In the genomic region with DNA sequence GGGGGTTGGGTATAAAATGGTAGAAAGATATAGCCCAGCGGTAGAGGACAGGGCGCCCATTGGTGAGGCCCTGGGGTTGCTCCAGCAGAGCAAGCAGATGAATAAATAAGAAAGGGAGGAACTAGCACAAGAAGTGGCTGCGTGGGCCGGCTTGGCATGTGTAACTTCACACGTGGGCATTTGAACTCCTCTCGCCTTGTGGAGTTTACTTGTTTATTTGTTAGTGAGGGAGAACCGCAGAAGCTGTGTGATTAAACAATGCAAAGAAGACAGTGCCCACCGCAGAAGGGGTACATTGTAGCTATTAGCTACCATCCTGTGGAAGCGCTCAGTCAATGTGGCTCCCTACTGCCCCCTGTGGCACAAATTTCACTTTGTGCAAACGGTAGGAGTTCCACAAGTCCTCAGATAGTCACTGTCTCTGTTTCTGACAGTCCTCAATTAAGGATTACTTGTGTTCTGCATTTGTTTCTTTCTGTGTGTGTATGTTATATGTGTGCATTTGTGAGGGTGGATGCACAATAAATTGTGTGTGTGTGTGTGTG, we compare ENCODE assay signal across 18 mouse cellular contexts. TPM values are rescaled to one million over a fixed set of nuclear protein-coding genes. Genes with fewer than 3 reads are reported as not detected.
DNase-seq lines count a peak whose midpoint lies in the region; ATAC-seq and TF ChIP-seq lines count a peak whose summit lies in the region.
"Had no signal": no experiment of that assay in that cellular context is flagged by ENCODE, and none has a peak within 500 bp of the region (broad histone marks: within the 10 kb centered on the region; RNA-seq: fewer than 3 reads in every experiment).

No protein-coding gene starts in this region.

- WGBS in liver, embryonic 12.5 days (ENCODE audit: insufficient replicate concordance) = 80% methylated on average over 10 of the region's 10 CpGs
- WGBS in liver, postnatal 0 days (ENCODE audit: insufficient replicate concordance) = 82% methylated on average over 10 of the region's 10 CpGs

- no peaks in the 10 kb centered on the region for H3K9me3 ChIP-seq in liver, embryonic 12.5 days (replicated peaks)
- no peaks in the 10 kb centered on the region for H3K9me3 ChIP-seq in E14TG2a.4 (ENCODE audit: low read length)
- no peaks in the 10 kb centered on the region for H3K9me3 ChIP-seq in ES-E14 (ENCODE audit: control insufficient read depth, insufficient read depth, low read depth, low read length)
- no peaks in the 10 kb centered on the region for H3K9me3 ChIP-seq in liver, postnatal 0 days (ENCODE audit: low read length)
- H3K9me3 ChIP-seq: heart, embryonic 15.5 days; hindbrain, embryonic 12.5 days; liver, embryonic 13.5 days; neural tube, embryonic 15.5 days had no signal

- H3K27me3 ChIP-seq in liver, embryonic 12.5 days (replicated peaks) = peaks cover 3% of the 10 kb centered on the region; the same call in 1 of the 2 replicates
- no peaks in the 10 kb centered on the region for H3K27me3 ChIP-seq in E14TG2a.4 (ENCODE audit: insufficient read depth, low read length)
- no peaks in the 10 kb centered on the region for H3K27me3 ChIP-seq in liver, postnatal 0 days (ENCODE audit: insufficient read depth, low read length)
- H3K27me3 ChIP-seq: heart, embryonic 15.5 days; hindbrain, embryonic 12.5 days; liver, embryonic 13.5 days; neural tube, embryonic 15.5 days had no signal

- no peak overlapping the region for H3K4me2 ChIP-seq in liver, embryonic 12.5 days
- H3K4me2 ChIP-seq in liver, postnatal 0 days (ENCODE audit: low read depth, low read length) = no peak overlapping the region
- H3K4me2 ChIP-seq: heart, embryonic 15.5 days; hindbrain, embryonic 12.5 days; liver, embryonic 13.5 days; neural tube, embryonic 15.5 days had no signal

- H3K4me3 ChIP-seq in liver, embryonic 12.5 days = no peak overlapping the region
- H3K4me3 ChIP-seq in E14TG2a.4 (replicated peaks; ENCODE audit: low read length) (no peak overlapping the region), ES-E14 (ENCODE audit: insufficient read depth in 1 of 2, low read depth in 1 of 2, low read length in 2 of 2, poor library complexity in 1 of 2, severe bottlenecking in 1 of 2) (no peak overlapping the region)
- H3K4me3 ChIP-seq in liver, postnatal 0 days (ENCODE audit: low read depth, low read length) = no peak overlapping the region
- H3K4me3 ChIP-seq: heart, embryonic 15.5 days; hindbrain, embryonic 12.5 days; liver, embryonic 13.5 days; neural tube, embryonic 15.5 days had no signal

- no peaks in the 10 kb centered on the region for H3K36me3 ChIP-seq in liver, embryonic 12.5 days
- no peaks in the 10 kb centered on the region for H3K36me3 ChIP-seq in E14TG2a.4 (ENCODE audit: insufficient read depth, low read length)
- H3K36me3 ChIP-seq in ES-E14 (ENCODE audit: control insufficient read depth, insufficient read depth, low read length, poor library complexity, severe bottlenecking) = no peaks in the 10 kb centered on the region
- H3K36me3 ChIP-seq in liver, postnatal 0 days (replicated peaks; ENCODE audit: insufficient read depth, low read length) = no peaks in the 10 kb centered on the region
- H3K36me3 ChIP-seq: heart, embryonic 15.5 days; hindbrain, embryonic 12.5 days; liver, embryonic 13.5 days; neural tube, embryonic 15.5 days had no signal

- in situ Hi-C loops in ES-E14 (cut with MboI; ENCODE audit: low sequenced_read_pairs in 2 of 2, unreplicated experiment in 2 of 2) = no loop called here

- no peak for TF ChIP-seq EP300 in liver, postnatal 0 days (IDR thresholded peaks at IDR 0.05; ENCODE audit: low read depth)

- H3K4me1 ChIP-seq in liver, embryonic 12.5 days = no peaks in the 10 kb centered on the region
- H3K4me1 ChIP-seq in E14TG2a.4 (replicated peaks; ENCODE audit: low read depth, low read length) = peaks cover 32% of the 10 kb centered on the region
- H3K4me1 ChIP-seq in ES-E14 (ENCODE audit: control insufficient read depth in 2 of 2, insufficient read depth in 2 of 2, low read length in 2 of 2, poor library complexity in 1 of 2) = peaks cover 0 to 7% of the 10 kb centered on the region in 2 experiments; a peak in 1 of 4 replicates
- no peaks in the 10 kb centered on the region for H3K4me1 ChIP-seq in liver, postnatal 0 days (ENCODE audit: insufficient read depth)
- H3K4me1 ChIP-seq: heart, embryonic 15.5 days; hindbrain, embryonic 12.5 days had no signal

- H3K27ac ChIP-seq in liver, embryonic 12.5 days = no peak overlapping the region
- no peak overlapping the region for H3K27ac ChIP-seq in ES-E14 (ENCODE audit: insufficient read depth, low read depth, low read length, poor library complexity, severe bottlenecking)
- H3K27ac ChIP-seq in liver, postnatal 0 days (ENCODE audit: low read depth) = no peak overlapping the region
- H3K27ac ChIP-seq: heart, embryonic 15.5 days; hindbrain, embryonic 12.5 days; liver, embryonic 13.5 days; macrophage; neural tube, embryonic 15.5 days had no signal

- H3K9ac ChIP-seq in liver, embryonic 12.5 days = no peak overlapping the region
- H3K9ac ChIP-seq in ES-E14 (ENCODE audit: insufficient read depth, low read depth, low read length, poor library complexity, severe bottlenecking) = no peak overlapping the region
- no peak overlapping the region for H3K9ac ChIP-seq in liver, postnatal 0 days (replicated peaks)
- H3K9ac ChIP-seq: heart, embryonic 15.5 days; hindbrain, embryonic 12.5 days; liver, embryonic 13.5 days; neural tube, embryonic 15.5 days had no signal

- peak; percentile 77 for TF ChIP-seq CTCF in E14TG2a.4 (conservative IDR thresholded peaks at IDR 0.05; ENCODE audit: low read length)
- peak; percentile 57 for TF ChIP-seq CTCF in liver, postnatal 0 days (IDR thresholded peaks at IDR 0.05; ENCODE audit: low read depth)

- ATAC-seq in liver, embryonic 12.5 days = no peak
- ATAC-seq in liver, postnatal 0 days = no peak
- ATAC-seq: activated CD4-positive, CD25-positive, alpha-beta regulatory T cell, adult 4 months; midbrain, embryonic 16.5 days had no signal

- DNase-seq in liver = peak; percentile 23
- DNase-seq in ES-E14 (ENCODE audit: low read depth, low spot score) = peak; percentile 47
- DNase-seq in liver, postnatal 0 days = no peak
- no peak for DNase-seq in urinary bladder, adult 2 months (ENCODE audit: low spot score)
- no peak for DNase-seq in adrenal gland, adult 18-20 months (ENCODE audit: low spot score in 2 of 2)
- DNase-seq: cerebellum, adult 2 months; embryo, embryonic 11 days; gastrocnemius, postnatal 14 days; liver, embryonic 13.5 days; spleen, adult 18-20 months had no signal

TF ChIP-seq in ES-E14, 5 proteins besides CTCF, POLR2A, EP300 and RAD21:
- TF ChIP-seq HCFC1 (IDR thresholded peaks at IDR 0.05; ENCODE audit: borderline replicate concordance, insufficient read depth, low read length) = no peak
- TF ChIP-seq MAFK (IDR thresholded peaks at IDR 0.05; ENCODE audit: insufficient read depth, low read depth, low read length) = no peak
- TF ChIP-seq ZC3H11A (IDR thresholded peaks at IDR 0.05; ENCODE audit: borderline replicate concordance, low read depth, low read length) = no peak
- TF ChIP-seq CHD2 (IDR thresholded peaks at IDR 0.05; ENCODE audit: low read depth, low read length) = no peak
- TF ChIP-seq ZNF384 (IDR thresholded peaks at IDR 0.05; ENCODE audit: low read depth, low read length) = no peak

RNA-seq across cellular contexts. Expression of a gene that starts 6.9 kb away (rescaled TPM):
- 174 and 185 TPM in 2 replicates for polyA plus RNA-seq in liver, embryonic 12.5 days (2016; fragmentation: Nextera tagmentation; extraction: Ambion mirVana)
- total RNA-seq in ES-E14 (2012; rRNA removed) = 26.1 and 49.6 TPM in 2 replicates
- 103 and 105 TPM in 2 replicates for polyA plus RNA-seq in liver, postnatal 0 days (2015; fragmentation: Nextera tagmentation; extraction: Ambion mirVana)
- 114 TPM in 2 replicates for polyA plus RNA-seq in urinary bladder, adult 2 months (2012; rRNA removed)
- 100 to 1,000 TPM; 116 to 128 TPM for total RNA-seq in adrenal gland, adult 18-20 months (2021)

Comparison
In these comparisons a context has a peak if more than half of its experiments do, and no peak if none do; other contexts are left out.
1. DNase-seq: peak in liver (single experiment) and ES-E14 (single experiment); none in liver, postnatal 0 days (single experiment), urinary bladder, adult 2 months (single experiment) and adrenal gland, adult 18-20 months (0 of 2).